Mouse (Mus musculus) small intestine, adult 2 months (tissue): Measurements from ENCODE around the gene Ptgfrn.

Experiments used
- CTCF ChIP-seq: fragments of 200-500 bp; IDR thresholded peaks from 2 replicates; pipeline ENCODE4 v1.5.1; 2012; ENCODE audit warnings: low read depth, mild to moderate bottlenecking, control low read depth, inconsistent platforms, low read length, moderate library complexity, mixed read lengths; ENCODE audit not compliant: insufficient replicate concordance, insufficient read length; ENCODE audit errors: extremely low read depth
- POLR2A ChIP-seq: fragments of 200-500 bp; IDR thresholded peaks from 2 replicates; pipeline ENCODE4 v1.6.1; 2012; ENCODE audit warnings: low read depth, mild to moderate bottlenecking, control low read depth, inconsistent platforms, low read length, moderate library complexity

- TF ChIP-seq CTCF (no peak), POLR2A (no peak)
Measured at GRCm38 (mm10) chr3:101117386-101117749, 7.3 kb upstream of the Ptgfrn start.
